Comparison of ENCODE assay signal across 10 mouse cellular contexts in genomic region chrX:166626866-166627570, GRCm38 (mm10). TPM values are rescaled to one million over a fixed set of nuclear protein-coding genes. Genes with fewer than 3 reads are reported as not detected.
DNase-seq lines count a peak whose midpoint lies in the region.
"Had no signal": no experiment of that assay in that cellular context is flagged by ENCODE, and none has a peak within 500 bp of the region (broad histone marks: within the 10 kb centered on the region; RNA-seq: fewer than 3 reads in every experiment).

No protein-coding gene starts in this region.

- peak; percentile 54 for DNase-seq in A20 (ENCODE audit: low read depth, low spot score)
- DNase-seq in ES-CJ7 (ENCODE audit: low read depth, low spot score): peak; percentile 64
- peak; percentile 16 to 18 for DNase-seq in heart, postnatal 14 days
- peak; percentile 68 for DNase-seq in lung, postnatal 36 days
- no peak for DNase-seq in urinary bladder, postnatal 25 days (ENCODE audit: low spot score)
- DNase-seq in ovary, postnatal 14 days (ENCODE audit: low spot score): no peak
- DNase-seq in embryo, embryonic 9.5 days (ENCODE audit: extremely low spot score): no peak
- DNase-seq: cerebellum, adult 2 months; kidney, postnatal 25 days had no signal

- intact Hi-C loops in heart, postnatal 14 days (cut with DNase I): no loop called here

RNA-seq across cellular contexts. Expression of gene Egfl6, which starts 41.5 kb away (rescaled TPM):
- under 1 TPM; 0.48 to 0.49 TPM for total RNA-seq in heart, postnatal 14 days (2021)
- total RNA-seq: monocyte, adult 5-6 weeks had no signal

Comparison
In these comparisons a context has a peak if more than half of its experiments do, and no peak if none do; other contexts are left out.
1. DNase-seq: peak in A20 (single experiment), ES-CJ7 (single experiment), heart, postnatal 14 days (2 of 2) and lung, postnatal 36 days (single experiment); none in urinary bladder, postnatal 25 days (single experiment), ovary, postnatal 14 days (single experiment) and embryo, embryonic 9.5 days (single experiment).